Mouse (Mus musculus) forebrain, embryonic 15.5 days (tissue): ENCODE results near the gene Pex12. TPM values are rescaled to one million over a fixed set of nuclear protein-coding genes. Genes with fewer than 3 reads are reported as not detected.

Experiments
- polyA plus RNA-seq: library from polyadenylated mRNA; unstranded; fragments of >200 nt; fragmentation: Nextera tagmentation; extraction: Ambion mirVana; gene quantifications from 2 replicates; pipeline ENCODE4 v1.2.1, GENCODE M21; 2015

Gene Pex12
- polyA plus RNA-seq, 1 experiment from 2014 or later = 20.3 TPM

Other genes starting within 250 kb of the Pex12 start
- 0.83 TPM in 2 replicates for gene Slfn2, start 237.5 kb downstream of the Pex12 start, polyA plus RNA-seq
- 0.09 TPM in 1 of 2 replicates, not detected in the other for gene Slfn1, start 185.7 kb downstream of the Pex12 start, polyA plus RNA-seq
- not detected in 2 replicates for gene Slfn4, start 127.4 kb downstream of the Pex12 start, polyA plus RNA-seq
- gene Slfn3, start 111.3 kb downstream of the Pex12 start, polyA plus RNA-seq = 0.10 and 0.15 TPM in 2 replicates
- gene Slfn14, start 15.9 kb downstream of the Pex12 start, polyA plus RNA-seq = 0.06 TPM in 1 of 2 replicates, not detected in the other
- gene Ap2b1, start 3.6 kb downstream of the Pex12 start, polyA plus RNA-seq = 106 and 107 TPM in 2 replicates
- 27.2 and 29.6 TPM in 2 replicates for gene Rasl10b, start 106.6 kb upstream of the Pex12 start, polyA plus RNA-seq
- 0.69 and 0.80 TPM in 2 replicates for gene Gas2l2, start 126.9 kb upstream of the Pex12 start, polyA plus RNA-seq
- gene 1700020L24Rik, start 135.1 kb upstream of the Pex12 start, polyA plus RNA-seq = 0.22 and 0.36 TPM in 2 replicates
- gene Mmp28, start 160.5 kb upstream of the Pex12 start, polyA plus RNA-seq = 2.5 and 2.7 TPM in 2 replicates
- 12.3 and 12.9 TPM in 2 replicates for gene Taf15, start 170.5 kb upstream of the Pex12 start, polyA plus RNA-seq
- not detected in 2 replicates for gene Heatr9, start 219.6 kb upstream of the Pex12 start, polyA plus RNA-seq
- not detected in 2 replicates for gene Ccl5, start 227.9 kb upstream of the Pex12 start, polyA plus RNA-seq